Mouse (Mus musculus): Measurements from ENCODE around the gene Inip.

DNA sequence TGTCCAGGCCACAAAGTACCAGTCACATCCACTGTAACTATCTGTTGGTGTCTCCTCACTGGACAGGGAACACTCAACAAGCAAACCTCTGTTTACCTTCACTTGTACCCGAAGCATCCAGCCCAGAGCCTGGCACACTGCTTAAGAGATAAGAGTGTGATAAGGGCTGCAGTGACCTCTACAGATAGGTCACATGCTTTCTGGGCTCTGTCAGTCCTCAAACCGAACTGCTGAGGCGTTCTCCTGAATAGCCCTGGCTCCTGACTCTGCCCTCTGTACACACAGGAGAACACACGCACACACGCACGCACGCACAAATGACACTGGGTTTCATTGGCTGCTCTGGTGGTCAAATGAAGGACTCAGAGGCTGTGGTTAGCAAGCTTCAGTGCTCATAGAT is 12.7 kb upstream of the Inip start:
- TF ChIP-seq EP300 (IDR thresholded peaks at IDR 0.05; ENCODE audit: low read length) (no peak), USF2 (conservative IDR thresholded peaks at IDR 0.05; ENCODE audit: low read depth, low read length) (no peak), POLR2A (IDR thresholded peaks at IDR 0.05; ENCODE audit: low read depth, low read length) (no peak), TBP (conservative IDR thresholded peaks at IDR 0.05; ENCODE audit: low read depth, low read length) (no peak), CHD2 (IDR thresholded peaks at IDR 0.05; ENCODE audit: low read length) (no peak), ZC3H11A (IDR thresholded peaks at IDR 0.05; ENCODE audit: low read depth, low read length) (no peak), CTCF (conservative IDR thresholded peaks at IDR 0.05 in 1 of 2, IDR thresholded peaks at IDR 0.05 in 1 of 2; ENCODE audit: low read depth in 2 of 2, low read length in 2 of 2) (no peak), GABPA (IDR thresholded peaks at IDR 0.05; ENCODE audit: insufficient replicate concordance, low read depth, low read length) (no peak), HCFC1 (IDR thresholded peaks at IDR 0.05; ENCODE audit: low read depth, low read length) (no peak), SMC3 (IDR thresholded peaks at IDR 0.05; ENCODE audit: low read depth, low read length) (no peak)
